Mouse (Mus musculus) heart, adult 11 months (tissue): Measurements from ENCODE around the gene Mgarp.
"Not testable (repeated sequence)": the region's sequence is repeated elsewhere in the genome, so short reads cannot be mapped to it uniquely, and the experiment has no call there.

ENCODE experiments used
- DNase-seq: peaks from one replicate; pipeline ENCODE4 v3.0.0; 2022

Mgarp gene

DNA sequence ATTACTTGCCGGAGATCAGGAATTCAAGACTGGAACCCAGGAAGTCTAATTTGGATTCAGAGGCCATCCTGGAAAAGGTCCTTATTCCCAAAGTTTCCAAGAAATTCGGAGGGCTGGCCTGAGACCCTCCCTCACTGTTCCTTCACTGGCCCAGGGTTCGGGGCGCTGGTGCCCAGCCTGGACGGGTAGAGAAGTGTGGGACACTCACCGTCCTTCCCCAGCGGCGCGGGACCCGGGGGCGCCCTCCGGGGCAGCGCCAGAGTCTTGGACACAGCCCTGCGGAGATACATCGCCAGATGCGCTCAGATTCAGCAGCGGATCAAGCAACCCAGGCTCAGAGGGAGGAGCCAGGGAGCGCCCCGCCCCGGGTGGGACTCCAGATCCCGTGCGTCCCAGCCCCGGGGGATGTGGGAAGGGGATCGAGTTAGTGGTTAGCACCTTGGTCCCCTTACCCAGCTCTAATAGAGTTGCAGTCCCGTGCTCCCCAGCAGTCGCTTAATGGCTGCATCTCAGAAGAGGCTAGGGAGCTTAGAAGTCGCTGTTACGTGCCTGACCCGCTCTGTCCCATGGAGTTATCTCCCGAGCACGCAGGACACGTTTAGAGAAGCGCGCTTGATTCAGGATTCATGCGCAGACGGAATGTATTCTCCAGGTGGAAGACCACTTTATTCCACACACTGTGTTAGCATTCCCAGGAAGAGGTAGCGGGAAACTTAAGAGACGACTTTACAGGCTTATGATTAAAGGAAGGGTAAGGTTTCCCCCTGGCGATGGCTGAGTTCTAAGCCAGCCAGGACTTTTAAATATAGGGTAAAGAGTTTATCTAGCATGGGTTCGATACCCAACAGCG lies at the start of gene Mgarp:
Gene Mgarp (minus strand): TSS at position 520 of the 850 bp plus-strand sequence.
- peak; percentile 97 for DNase-seq

DNA sequence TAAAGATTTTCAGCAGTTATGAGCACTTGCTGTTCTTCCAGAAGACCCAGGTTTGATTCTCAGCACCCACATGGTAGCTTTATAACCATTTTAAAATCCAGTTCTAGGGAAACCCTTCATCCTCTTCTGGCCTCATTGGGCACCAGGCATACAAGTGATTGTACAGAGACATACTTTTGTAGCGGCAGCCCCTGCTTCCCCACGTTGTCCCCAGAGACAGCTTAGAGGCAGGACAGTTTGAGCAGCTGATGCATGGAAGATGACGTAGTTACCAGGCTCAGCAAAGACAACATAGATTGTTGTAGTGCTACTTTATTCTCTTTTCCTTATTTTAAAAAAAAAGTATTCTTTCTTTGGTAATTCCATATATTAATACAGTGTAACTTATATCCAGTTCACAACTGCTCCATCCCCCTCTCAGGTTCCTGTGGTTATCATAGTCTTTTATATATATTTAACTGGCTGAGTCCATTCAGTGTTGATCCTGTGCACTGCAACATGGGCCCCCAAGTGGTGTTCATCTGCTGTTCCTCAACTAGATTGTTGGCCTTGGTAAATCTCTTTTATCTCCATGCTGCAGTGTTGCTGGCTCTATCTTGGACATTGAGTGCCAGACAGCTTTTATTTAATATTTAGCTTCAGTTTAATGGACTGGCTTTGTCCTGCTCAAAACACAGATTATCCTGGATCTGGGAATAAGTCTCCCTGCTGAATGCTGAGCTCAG lies 38.5 kb upstream of the Mgarp start:
- DNase-seq, result no peak

DNA sequence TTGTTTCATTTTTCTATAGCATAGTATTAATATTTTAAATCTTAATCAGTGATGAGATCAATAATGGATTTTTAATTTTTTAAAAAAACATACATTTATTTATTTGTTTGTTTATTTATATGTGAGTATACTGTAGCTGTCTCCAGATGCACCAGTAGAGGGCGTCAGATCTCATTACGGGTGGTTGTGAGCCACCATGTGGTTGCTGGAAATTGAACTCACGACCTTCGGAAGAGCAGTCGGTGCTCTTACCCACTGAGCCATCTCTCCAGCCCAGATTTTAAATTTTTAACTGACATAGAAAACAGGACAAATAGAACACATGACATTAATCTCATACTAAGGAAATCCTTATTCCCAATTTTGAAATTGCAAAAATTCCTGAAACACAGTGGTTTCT lies 37.8 kb upstream of the Mgarp start:
- not testable (repeated sequence) for DNase-seq

DNA sequence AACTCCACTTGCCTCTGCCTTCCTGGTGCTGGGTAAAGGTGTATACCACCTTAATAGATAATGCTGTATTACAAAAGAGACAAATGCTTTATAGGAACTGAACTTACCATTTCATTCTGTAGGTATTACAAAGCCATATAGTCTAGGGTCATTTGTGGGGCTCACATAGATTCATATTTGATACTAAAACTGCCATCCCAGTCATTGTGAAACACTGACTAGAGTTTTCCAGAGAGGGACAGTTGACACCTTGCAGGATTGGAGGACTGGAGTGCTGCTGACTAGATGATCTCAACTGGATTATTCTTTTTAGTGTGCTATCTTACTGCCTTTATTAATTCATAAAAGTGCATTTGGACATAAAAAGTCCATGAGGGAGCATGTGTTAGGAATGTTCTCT lies 28.9 kb upstream of the Mgarp start:
- DNase-seq, result peak; percentile 49

DNA sequence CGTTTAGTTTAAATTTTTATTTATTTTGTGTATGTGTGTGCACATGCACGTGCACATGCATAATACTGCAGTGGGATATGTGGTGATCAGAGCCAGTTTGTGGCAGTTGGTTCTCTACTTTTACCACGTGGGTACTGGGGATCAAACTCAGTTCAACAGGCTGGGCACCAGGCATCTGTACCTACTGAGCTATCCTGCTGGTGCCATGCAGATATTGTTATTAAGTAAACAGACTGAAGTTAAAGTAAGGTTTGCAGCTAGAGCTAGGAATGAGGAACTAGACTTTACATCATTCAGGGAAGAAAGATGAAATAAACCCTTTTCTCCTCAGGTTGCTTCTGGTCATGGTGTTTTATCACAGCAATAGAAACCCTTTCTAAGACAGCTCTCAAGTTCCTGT lies 25.4 kb upstream of the Mgarp start:
- peak; percentile 80 for DNase-seq

DNA sequence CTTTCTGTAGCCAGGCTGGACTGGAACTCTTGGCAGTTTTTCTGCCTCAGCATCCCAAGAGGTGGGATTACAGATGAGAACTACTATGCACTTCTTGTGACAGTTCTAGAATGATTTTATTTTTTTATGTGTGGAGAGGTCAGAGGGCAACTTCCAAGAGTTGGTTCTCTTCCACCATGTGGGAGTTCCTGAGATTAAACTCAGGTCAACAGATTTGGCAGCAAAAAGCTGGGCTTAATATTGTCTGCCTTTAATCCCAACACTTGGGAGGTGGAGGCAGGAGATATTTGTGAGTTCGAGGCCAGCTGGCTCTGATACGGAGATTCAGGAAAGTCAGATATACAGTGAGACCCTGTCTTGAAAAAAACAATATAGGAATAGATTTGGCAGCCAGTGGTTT lies 21.4 kb upstream of the Mgarp start:
- DNase-seq, result peak; percentile 66

GRCm38 (mm10) chr3:51417485-51417884 lies 20.9 kb upstream of the Mgarp start:
- no peak for DNase-seq

- DNase-seq, result no peak
These were observed 20.6 kb upstream of the Mgarp start for GRCm38 (mm10) chr3:51417135-51417458.

DNA sequence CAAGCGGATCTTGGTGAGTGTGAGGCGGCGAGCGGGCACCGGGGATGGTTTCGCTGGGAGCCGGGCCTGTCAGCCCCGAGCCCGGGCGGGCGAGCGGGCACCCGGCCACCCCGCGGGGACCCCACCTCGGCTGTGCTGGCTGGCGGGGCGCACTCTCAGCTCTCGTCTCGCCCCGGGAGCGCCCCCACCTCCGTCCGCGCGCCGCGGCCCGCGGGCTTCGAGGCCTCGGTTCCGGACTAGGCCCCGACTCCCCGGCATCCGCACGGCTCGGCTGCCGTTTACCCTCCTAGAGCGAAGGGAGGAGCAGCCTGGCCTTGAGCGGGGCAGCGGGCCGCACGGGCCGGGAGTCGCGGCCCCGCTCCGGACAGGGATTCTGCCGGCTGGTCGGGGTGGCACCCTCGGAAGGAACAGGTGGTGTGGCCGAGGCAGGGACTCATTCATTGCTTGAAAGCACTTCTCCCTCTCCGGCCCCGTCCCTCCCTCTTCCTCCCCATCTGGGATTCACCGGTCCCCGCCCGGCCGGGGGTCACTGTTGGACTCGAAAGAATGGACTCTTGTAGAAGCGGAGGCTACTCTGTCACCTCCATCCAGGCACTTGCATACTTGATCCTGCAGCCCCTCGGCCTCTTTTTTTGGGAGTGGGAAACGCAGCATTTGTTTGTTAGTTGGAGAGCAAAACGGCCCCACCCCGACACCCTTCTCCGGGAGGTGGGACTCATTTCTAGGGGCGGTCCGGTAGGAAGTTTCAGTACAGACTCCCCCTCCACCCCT lies 20.0 kb upstream of the Mgarp start:
- peak; percentile 96 for DNase-seq

- DNase-seq, result no peak
These were observed 19.5 kb upstream of the Mgarp start for GRCm38 (mm10) chr3:51416073-51416363.

- DNase-seq, result peak; percentile 100
These were observed 18.8 kb upstream of the Mgarp start, which contains the start of gene Naa15 for GRCm38 (mm10) chr3:51415098-51416072. Naa15 (plus strand) TSS chr3:51415148.

DNA sequence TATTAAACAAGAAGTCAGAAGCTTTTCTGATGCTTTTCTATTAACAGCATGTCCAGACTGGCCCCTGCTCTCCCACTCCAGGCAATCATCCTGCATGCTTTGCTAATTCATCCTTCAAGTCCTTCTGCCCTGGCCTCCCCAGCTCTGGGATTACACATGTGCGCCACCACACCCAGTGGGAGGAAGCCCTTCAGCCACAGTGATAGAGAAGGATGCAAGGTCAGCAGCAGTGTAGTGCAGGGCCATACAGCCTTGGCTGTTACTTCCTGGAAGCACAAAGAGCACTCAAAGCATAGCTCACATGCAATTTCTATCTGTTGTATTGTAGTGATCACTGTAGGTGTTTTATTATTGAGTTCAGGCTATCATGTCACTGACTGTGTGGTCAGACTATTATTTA lies 16.7 kb upstream of the Mgarp start:
- peak; percentile 96 for DNase-seq

DNA sequence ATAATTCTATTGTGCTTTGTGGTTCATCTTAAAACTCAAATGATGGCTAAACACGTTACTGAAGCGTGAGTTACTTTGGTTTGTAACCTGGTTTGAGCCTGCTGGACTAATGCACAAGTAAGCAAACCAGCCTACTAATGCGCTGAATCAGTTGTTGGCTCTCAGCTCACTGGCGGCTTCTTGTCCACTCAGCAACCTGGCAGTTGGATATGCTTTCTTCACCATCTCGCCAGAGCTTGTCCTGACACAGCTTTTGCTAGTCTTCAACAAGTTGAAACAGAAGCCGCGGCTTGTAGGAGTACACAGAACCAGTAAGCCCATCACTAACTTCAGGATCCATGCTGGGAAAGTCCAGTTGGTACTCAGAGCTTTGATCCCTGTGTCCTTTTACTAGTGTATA lies 15.9 kb upstream of the Mgarp start:
- DNase-seq, result peak; percentile 77

- peak; percentile 99 for DNase-seq
These were observed 12.1 kb upstream of the Mgarp start, which contains the start of gene Ndufc1 for GRCm38 (mm10) chr3:51408561-51409183. Ndufc1 (minus strand) TSS chr3:51408988.

GRCm38 (mm10) chr3:51407870-51408560 lies 11.5 kb upstream of the Mgarp start:
- DNase-seq, result no peak

- DNase-seq, result peak; percentile 74
These were observed 6.1 kb upstream of the Mgarp start for GRCm38 (mm10) chr3:51402628-51403027.

- DNase-seq, result peak; percentile 53
These were observed 5.5 kb upstream of the Mgarp start for GRCm38 (mm10) chr3:51402054-51402453.

- no peak for DNase-seq
These were observed 4.1 kb upstream of the Mgarp start for GRCm38 (mm10) chr3:51400682-51401081.

- no peak for DNase-seq
These were observed 3.0 kb upstream of the Mgarp start for GRCm38 (mm10) chr3:51399531-51399930.

DNA sequence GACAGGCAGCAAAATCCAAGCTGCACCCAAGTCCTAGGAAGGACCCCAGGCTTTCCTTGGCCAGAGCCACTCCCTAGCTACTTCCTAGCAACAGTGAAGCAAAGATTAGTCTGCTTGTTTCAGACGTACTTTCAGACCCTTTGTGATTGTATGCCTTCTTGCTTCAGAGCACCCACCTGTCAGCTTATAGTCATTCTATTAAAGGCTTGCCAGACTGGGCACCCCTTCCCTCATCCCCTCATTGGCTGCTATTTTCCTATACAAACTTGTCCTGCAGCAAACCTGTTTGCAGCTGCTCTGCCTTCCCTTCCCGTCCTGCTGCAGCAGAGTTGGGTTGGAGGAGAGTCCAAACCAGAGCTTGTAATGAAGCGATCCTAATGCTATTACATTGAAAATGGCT lies 2.1 kb upstream of the Mgarp start:
- no peak for DNase-seq

DNA sequence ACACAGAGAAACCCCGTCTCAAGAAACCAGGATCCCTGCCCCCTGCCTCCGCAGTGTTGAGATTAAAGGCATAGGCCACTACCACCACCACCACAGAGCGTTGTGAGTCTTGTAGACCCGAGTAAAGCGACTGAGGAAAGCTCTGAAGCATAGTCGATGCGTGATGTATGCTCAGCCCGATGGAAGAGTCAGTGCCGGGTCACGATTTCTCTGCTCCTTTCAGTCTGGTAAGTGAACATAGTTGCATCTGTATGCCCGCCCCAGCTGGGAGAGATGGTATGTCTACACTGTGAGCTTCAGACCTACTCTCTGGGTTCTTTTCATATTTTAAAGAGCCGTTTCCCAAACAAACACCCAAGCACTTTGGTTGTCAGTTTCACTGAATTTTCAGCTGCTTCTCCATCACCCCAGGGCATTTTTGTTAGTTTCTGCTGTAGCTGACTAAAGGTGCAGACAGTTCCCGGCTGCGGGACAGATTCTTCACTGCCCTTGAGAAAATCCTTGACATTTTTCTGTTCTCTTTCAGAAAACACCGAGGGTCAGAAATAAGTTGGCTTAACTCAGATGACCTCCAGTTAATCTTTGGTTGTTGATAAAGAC lies 1.3 kb upstream of the Mgarp start:
- no peak for DNase-seq
